8 mouse cellular contexts compared by ENCODE assay signal in genomic region chr2:38823912-38824583, GRCm38 (mm10).
DNase-seq lines count a peak whose midpoint lies in the region; ATAC-seq lines count a peak whose summit lies in the region.

No protein-coding gene starts in this region.

- peak overlapping the region; percentile 97 for H3K27ac ChIP-seq in hindbrain, embryonic 14.5 days

- WGBS in hindbrain, embryonic 14.5 days = 2% methylated on average over 12 of the region's 12 CpGs

- H3K9ac ChIP-seq in hindbrain, embryonic 14.5 days = peak overlapping the region; percentile 87

- H3K27me3 ChIP-seq in hindbrain, embryonic 14.5 days (ENCODE audit: control insufficient read depth, insufficient read depth, low read length) = no peaks in the 10 kb centered on the region

- DNase-seq in cerebellum, postnatal 25 days = peak; percentile 22
- DNase-seq in gastrocnemius, adult 18-20 months (ENCODE audit: low spot score) = peak; percentile 30
- DNase-seq in hindbrain, embryonic 14.5 days (ENCODE audit: low spot score) = peak; percentile 75
- peak; percentile 10 to 22 for DNase-seq in left cerebral cortex, adult 8-10 months (ENCODE audit: low spot score in 2 of 2)
- DNase-seq in right cerebral cortex, adult 2 months (ENCODE audit: low spot score in 2 of 2) = peak; percentile 12 to 40
- DNase-seq in yolk sac, embryonic 10.5 days (ENCODE audit: low spot score) = peak; percentile 76

- H3K4me1 ChIP-seq in hindbrain, embryonic 14.5 days (replicated peaks; ENCODE audit: control insufficient read depth, insufficient read depth, low read length) = peaks cover 16% of the 10 kb centered on the region

- no peaks in the 10 kb centered on the region for H3K36me3 ChIP-seq in hindbrain, embryonic 14.5 days (replicated peaks; ENCODE audit: control insufficient read depth, insufficient read depth)

- H3K4me2 ChIP-seq in hindbrain, embryonic 14.5 days (replicated peaks) = peak overlapping the region; percentile 66

- H3K9me3 ChIP-seq in hindbrain, embryonic 14.5 days (ENCODE audit: control insufficient read depth, low read length) = no peaks in the 10 kb centered on the region

- peak overlapping the region; percentile 59 for H3K4me3 ChIP-seq in hindbrain, embryonic 14.5 days (replicated peaks; ENCODE audit: low read length)

- ATAC-seq in activated CD4-positive, CD25-positive, alpha-beta regulatory T cell, adult 4 months = peak; percentile 44
- ATAC-seq in hindbrain, embryonic 14.5 days (ENCODE audit: low FRiP score) = peak; percentile 82
- peak; percentile 77 for ATAC-seq in megakaryocyte, adult 5-6 weeks (ENCODE audit: poor library complexity, severe bottlenecking)

Comparison
In these comparisons a context has a peak if more than half of its experiments do, and no peak if none do; other contexts are left out.
1. Peak in every context shown above with its lines: DNase-seq, ATAC-seq, H3K4me3 ChIP-seq and H3K27ac ChIP-seq.
2. DNase-seq: peak in every context shown above with its lines; median percentile 76 in yolk sac, embryonic 10.5 days; 75 in hindbrain, embryonic 14.5 days; 30 in gastrocnemius, adult 18-20 months; 26 in right cerebral cortex, adult 2 months; 22 in cerebellum, postnatal 25 days; 16 in left cerebral cortex, adult 8-10 months.